Mouse (Mus musculus) liver, embryonic 16.5 days (tissue): ENCODE measurements around the gene Morf4l1. TPM values are rescaled to one million over a fixed set of nuclear protein-coding genes. Genes with fewer than 3 reads are reported as not detected.

Source experiments
- ATAC-seq: fragments of 200-750 bp; cut with Nextera tagmentation; 2 replicates; pipeline ENCODE4 v1.8.0; 2017; ENCODE audit warnings: low read depth, mild to moderate bottlenecking, moderate number of reproducible peaks, moderate library complexity
- H3K27ac ChIP-seq: fragments of 300-500 bp; sonication (generic); 2 replicates; pipeline ENCODE4 v1.5.1; 2014; ENCODE audit warnings: mild to moderate bottlenecking, low read length
- H3K27me3 ChIP-seq: fragments of 300-500 bp; sonication (generic); 2 replicates; pipeline ENCODE4 v1.6.1; 2014; ENCODE audit warnings: low read depth, low read length, mixed read lengths; ENCODE audit not compliant: control insufficient read depth, insufficient read depth
- H3K36me3 ChIP-seq: fragments of 300-500 bp; sonication (generic); 2 replicates; pipeline ENCODE4 v1.6.1; 2014; ENCODE audit warnings: mild to moderate bottlenecking; ENCODE audit not compliant: control insufficient read depth, insufficient read depth
- H3K4me1 ChIP-seq: fragments of 300-500 bp; sonication (generic); 2 replicates; pipeline ENCODE4 v1.6.1; 2014; ENCODE audit warnings: low read depth, low read length, mixed read lengths; ENCODE audit not compliant: control insufficient read depth
- H3K4me2 ChIP-seq: fragments of 300-500 bp; sonication (generic); 2 replicates; pipeline ENCODE4 v1.6.1; 2014; ENCODE audit warnings: low read depth, low read length, mixed read lengths
- H3K4me3 ChIP-seq: fragments of 300-500 bp; sonication (generic); 2 replicates; pipeline ENCODE4 v1.5.1; 2014; ENCODE audit warnings: low read depth, mild to moderate bottlenecking, low read length
- H3K9ac ChIP-seq: fragments of 300-500 bp; sonication (generic); 2 replicates; pipeline ENCODE4 v1.6.1; 2014; ENCODE audit warnings: low read depth, low read length
- H3K9me3 ChIP-seq: fragments of 300-500 bp; sonication (generic); replicated peaks from 2 replicates; pipeline ENCODE4 v1.6.1; 2016; ENCODE audit warnings: low read length; ENCODE audit not compliant: control insufficient read depth
- WGBS: fragments of 180-500 bp; shearing (Covaris S2); extraction: QIAGEN DNeasy Blood & Tissue Kit; methylation state at CpG from one replicate; pipeline ENCODE4 v1.1.7; 2014; ENCODE audit not compliant: insufficient replicate concordance; 5-methylcytosine and 5-hydroxymethylcytosine counted together
- polyA plus RNA-seq: library from polyadenylated mRNA; unstranded; fragments of >200 nt; fragmentation: Nextera tagmentation; extraction: Ambion mirVana; gene quantifications from 2 replicates; pipeline ENCODE4 v1.2.1, GENCODE M21; 2015

The Morf4l1 gene
- polyA plus RNA-seq, 1 experiment from 2014 or later, result 103 TPM

DNA sequence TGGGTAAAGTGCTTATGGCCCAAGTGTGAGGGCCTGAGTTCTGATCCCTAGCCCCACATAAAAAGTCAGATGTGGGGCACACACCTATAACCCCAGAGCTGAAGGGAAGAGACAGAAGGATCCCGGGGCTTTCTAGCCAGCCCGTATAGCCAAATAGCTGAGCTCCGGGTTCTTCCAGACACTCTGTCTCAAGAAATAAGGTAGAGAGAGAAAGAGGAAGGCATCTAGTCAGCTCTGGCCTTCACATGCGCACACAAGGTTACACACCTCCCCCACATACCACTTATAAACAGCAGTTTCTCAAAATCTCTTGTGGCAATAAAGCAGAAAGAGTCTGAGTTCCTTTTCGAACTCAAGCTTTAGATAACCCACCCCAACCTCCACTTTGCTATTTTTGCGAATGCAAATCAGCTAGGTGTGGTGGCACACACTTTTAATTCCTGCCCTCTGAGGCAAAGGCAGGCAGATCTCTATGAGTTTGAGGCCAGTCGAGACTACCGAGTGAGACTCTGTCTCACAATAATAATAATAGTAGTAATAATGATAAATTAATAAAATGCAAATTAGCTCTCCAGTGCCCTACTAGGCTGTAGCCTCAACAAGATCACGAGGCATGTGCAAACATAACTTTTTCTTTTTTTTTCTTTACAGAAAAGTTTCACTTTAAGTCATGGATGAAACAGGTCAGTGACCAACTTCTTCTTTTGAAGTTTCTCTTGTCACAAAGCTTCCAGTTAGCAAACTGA lies 54.6 kb downstream of the Morf4l1 start:
- no peak overlapping the region; the same call in 1 of the 2 replicates for H3K27ac ChIP-seq
- H3K9me3 ChIP-seq, result no peaks in the 10 kb centered on the region
- H3K4me2 ChIP-seq, result no peak overlapping the region
- H3K36me3 ChIP-seq, result no peaks in the 10 kb centered on the region
- 52% methylated on average over 9 of the region's 9 CpGs for WGBS
- no peak overlapping the region for H3K9ac ChIP-seq
- H3K4me3 ChIP-seq, result no peak overlapping the region
- H3K4me1 ChIP-seq, result no peaks in the 10 kb centered on the region
- no peak for ATAC-seq
- no peaks in the 10 kb centered on the region for H3K27me3 ChIP-seq

DNA sequence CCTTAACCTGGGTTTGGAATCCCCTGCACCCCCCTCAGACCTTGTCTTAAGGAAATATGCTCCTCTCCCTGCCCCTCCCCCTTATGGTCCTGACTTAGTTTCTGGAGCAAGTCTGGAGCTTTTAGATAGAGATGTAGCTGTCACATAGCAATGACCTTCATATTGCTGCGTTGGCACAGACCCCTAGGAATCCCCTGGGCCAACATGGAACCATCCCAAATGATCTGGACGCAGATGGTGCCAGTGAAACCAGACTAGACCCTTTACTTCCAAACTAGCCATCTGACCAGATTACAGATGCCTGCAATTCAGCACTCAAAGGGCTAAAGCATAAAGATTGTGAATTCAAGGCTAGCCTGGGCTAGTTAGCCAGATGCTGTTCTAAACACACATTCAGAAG lies 57.9 kb downstream of the Morf4l1 start:
- 36% methylated on average over 2 of the region's 2 CpGs for WGBS
- Histone ChIP-seq H3K27me3 (no peaks in the 10 kb centered on the region; the same call in none of the 2 replicates), H3K27ac (no peak overlapping the region), H3K4me3 (no peak overlapping the region), H3K4me2 (no peak overlapping the region), H3K9me3 (no peaks in the 10 kb centered on the region), H3K4me1 (no peaks in the 10 kb centered on the region), H3K36me3 (no peaks in the 10 kb centered on the region), H3K9ac (no peak overlapping the region)
- no peak for ATAC-seq

- no peaks in the 10 kb centered on the region for H3K36me3 ChIP-seq
- no peak for ATAC-seq
- H3K9me3 ChIP-seq, result no peaks in the 10 kb centered on the region
- no peaks in the 10 kb centered on the region; the same call in none of the 2 replicates for H3K27me3 ChIP-seq
- H3K4me3 ChIP-seq, result peak overlapping the region; percentile 58
- no peaks in the 10 kb centered on the region for H3K4me1 ChIP-seq
- H3K4me2 ChIP-seq, result peak overlapping the region; percentile 42; the same call in 1 of the 2 replicates
- H3K9ac ChIP-seq, result no peak overlapping the region
- 55% methylated on average over 3 of the region's 3 CpGs for WGBS
- H3K27ac ChIP-seq, result no peak overlapping the region
Observed at GRCm38 (mm10) chr9:90055911-90056310, 58.7 kb downstream of the Morf4l1 start.

GRCm38 (mm10) chr9:90055409-90055808 lies 59.2 kb downstream of the Morf4l1 start:
- Histone ChIP-seq H3K36me3 (no peaks in the 10 kb centered on the region), H3K4me2 (peak overlapping the region; percentile 42), H3K9ac (no peak overlapping the region), H3K27ac (no peak overlapping the region), H3K4me1 (no peaks in the 10 kb centered on the region), H3K9me3 (no peaks in the 10 kb centered on the region), H3K4me3 (peak overlapping the region; percentile 58), H3K27me3 (no peaks in the 10 kb centered on the region; the same call in none of the 2 replicates)
- 32% methylated on average over 5 of the region's 5 CpGs for WGBS
- no peak for ATAC-seq

DNA sequence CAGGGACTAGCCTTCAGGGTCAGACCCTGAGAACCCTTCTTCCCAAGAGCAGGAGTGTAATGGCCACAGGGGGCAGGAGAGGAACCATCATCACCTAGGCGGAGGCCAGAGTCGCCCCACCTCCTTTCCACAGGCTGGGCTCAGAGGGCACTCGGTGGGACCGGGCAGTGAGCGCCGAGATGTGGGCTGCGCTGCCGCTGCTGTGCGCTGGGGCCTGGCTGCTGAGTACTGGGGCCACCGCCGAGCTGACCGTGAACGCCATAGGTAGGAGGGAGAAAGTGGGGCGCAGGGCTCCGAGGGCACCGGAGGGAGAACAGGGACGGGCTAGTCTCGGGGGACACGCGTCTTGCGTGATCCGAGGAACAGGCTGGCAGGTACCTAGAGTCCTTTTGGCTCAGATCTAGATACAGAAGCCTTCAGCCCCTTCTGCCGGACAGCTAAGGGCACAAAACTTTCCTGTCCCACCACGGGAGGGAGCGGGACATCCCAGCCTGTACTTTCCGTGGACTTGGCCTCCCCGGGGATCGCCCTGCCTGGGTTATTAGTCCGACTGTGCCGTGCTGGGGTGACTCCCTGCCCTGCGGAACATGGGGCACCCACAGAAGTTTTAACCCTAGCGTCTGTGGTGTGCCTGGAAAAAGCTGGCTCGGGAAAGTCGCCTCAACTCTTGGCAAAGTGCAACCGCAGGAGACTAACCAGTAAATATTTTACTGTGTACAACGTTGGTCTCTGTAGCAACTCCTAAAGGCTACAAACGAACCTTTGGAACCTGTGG lies 60.0 kb downstream of the Morf4l1 start:
- WGBS, result under 1% methylated on average over 37 of the region's 37 CpGs
- peak; percentile 88 for ATAC-seq
- H3K27me3 ChIP-seq, result no peaks in the 10 kb centered on the region; the same call in none of the 2 replicates
- H3K4me1 ChIP-seq, result no peaks in the 10 kb centered on the region
- peak overlapping the region; percentile 55 for H3K9ac ChIP-seq
- H3K4me3 ChIP-seq, result peak overlapping the region; percentile 58
- H3K4me2 ChIP-seq, result peak overlapping the region; percentile 42
- peak overlapping the region; percentile 73 for H3K27ac ChIP-seq
- no peaks in the 10 kb centered on the region for H3K36me3 ChIP-seq
- H3K9me3 ChIP-seq, result no peaks in the 10 kb centered on the region

- no peaks in the 10 kb centered on the region for H3K36me3 ChIP-seq
- 0 out of 2 replicates have a peak, but pooled peaks have one; percentile 4 for ATAC-seq
- peak within 1 kb of the TSS; percentile 42 for H3K4me2 ChIP-seq
- H3K9ac ChIP-seq, result peak within 1 kb of the TSS; percentile 55
- no peaks in the 10 kb centered on the region for H3K9me3 ChIP-seq
- no peaks in the 10 kb centered on the region; the same call in none of the 2 replicates for H3K27me3 ChIP-seq
- H3K4me3 ChIP-seq, result peak within 1 kb of the TSS; percentile 58
- WGBS, result 41% methylated on average over 2 of the region's 2 CpGs
- peak within 1 kb of the TSS; percentile 73 for H3K27ac ChIP-seq
- no peaks in the 10 kb centered on the region for H3K4me1 ChIP-seq
Observed at GRCm38 (mm10) chr9:90053852-90054251, 60.7 kb downstream of the Morf4l1 start, which contains the start of gene Ctsh. TSS of gene Ctsh (plus strand) at chr9:90054152.

DNA sequence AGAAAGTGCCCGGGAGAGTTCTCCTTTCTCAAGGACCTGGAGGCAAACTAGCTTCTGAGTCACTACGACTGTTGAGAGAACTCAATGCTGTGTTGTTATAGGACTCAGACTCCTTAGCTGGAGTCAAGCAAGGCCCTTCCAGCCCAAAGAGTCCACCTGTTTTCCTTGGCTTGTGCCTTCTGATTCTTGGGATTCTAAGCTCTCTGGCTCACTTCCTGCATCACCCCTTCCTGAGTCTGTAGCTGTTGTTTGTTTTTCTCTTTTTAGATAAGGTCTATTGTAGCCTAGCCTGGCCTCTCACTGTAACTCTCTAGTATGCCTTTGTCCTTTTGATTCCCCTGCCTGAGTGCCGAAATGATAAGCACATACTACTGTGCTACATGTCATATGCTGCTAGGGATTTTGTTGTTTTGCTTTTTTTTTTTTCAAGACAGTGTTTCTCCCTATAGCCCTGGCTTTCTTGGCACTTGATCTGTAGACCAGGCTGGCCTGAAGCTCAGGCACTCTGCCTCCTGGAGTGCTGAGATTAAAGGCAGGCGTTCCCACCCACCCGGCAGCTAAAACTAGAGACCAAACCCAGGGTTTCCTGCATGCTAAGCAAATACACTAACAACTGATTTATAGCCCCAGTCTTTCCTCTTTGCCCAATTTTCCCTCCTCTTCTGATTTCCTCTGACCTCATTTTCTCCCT lies 66.5 kb downstream of the Morf4l1 start:
- Histone ChIP-seq H3K27ac (no peak overlapping the region), H3K4me3 (no peak overlapping the region), H3K4me1 (no peaks in the 10 kb centered on the region), H3K4me2 (no peak overlapping the region), H3K36me3 (no peaks in the 10 kb centered on the region), H3K27me3 (no peaks in the 10 kb centered on the region), H3K9ac (no peak overlapping the region), H3K9me3 (no peaks in the 10 kb centered on the region)
- 26% methylated on average over 5 of the region's 5 CpGs for WGBS
- no peak for ATAC-seq

DNA sequence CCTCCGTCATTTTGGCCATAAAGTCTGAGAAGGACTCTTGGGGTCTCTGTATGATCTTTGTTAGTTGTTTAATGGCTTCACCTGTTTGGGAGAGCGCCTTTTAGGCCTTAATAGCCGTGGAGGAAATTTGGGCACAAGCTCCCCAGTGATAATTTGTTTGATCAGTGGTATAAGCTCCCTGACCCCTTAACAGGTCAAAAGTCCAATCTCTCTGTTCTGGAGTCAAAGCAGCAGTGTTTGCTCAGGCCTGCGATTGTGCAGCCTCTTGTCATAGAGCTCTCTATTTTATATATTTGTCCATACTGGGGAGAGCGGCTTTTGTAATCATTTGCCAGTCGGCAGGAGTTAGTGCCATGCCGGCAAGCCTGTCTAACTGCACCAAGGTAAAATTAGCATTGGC lies 69.4 kb downstream of the Morf4l1 start:
- no peak for ATAC-seq
- WGBS, result 65% methylated on average over 7 of the region's 7 CpGs
- no peak overlapping the region for H3K9ac ChIP-seq
- H3K36me3 ChIP-seq, result no peaks in the 10 kb centered on the region
- no peak overlapping the region for H3K27ac ChIP-seq
- no peaks in the 10 kb centered on the region for H3K27me3 ChIP-seq
- H3K9me3 ChIP-seq, result no peaks in the 10 kb centered on the region
- H3K4me3 ChIP-seq, result no peak overlapping the region
- no peak overlapping the region for H3K4me2 ChIP-seq
- H3K4me1 ChIP-seq, result no peaks in the 10 kb centered on the region
